Mouse (Mus musculus) embryonic facial prominence, embryonic 12.5 days (tissue): ENCODE results near the gene Efcab7. TPM values are rescaled to one million over a fixed set of nuclear protein-coding genes. Genes with fewer than 3 reads are reported as not detected.
A peak's percentile ranks its signal among the peaks of the same experiment; 100 is the strongest.

Experiments used
- ATAC-seq: fragments of 200-750 bp; cut with Nextera tagmentation; 2 replicates; pipeline ENCODE4 v1.8.0; 2017; ENCODE audit not compliant: insufficient number of reproducible peaks, insufficient read depth, low FRiP score, low TSS enrichment
- H3K27ac ChIP-seq: fragments of 300-500 bp; sonication (generic); 2 replicates; pipeline ENCODE4 v1.5.1; 2016; ENCODE audit warnings: mild to moderate bottlenecking
- H3K27me3 ChIP-seq: fragments of 300-500 bp; sonication (generic); 2 replicates; pipeline ENCODE4 v1.6.1; 2016; ENCODE audit warnings: mild to moderate bottlenecking, moderate library complexity
- H3K36me3 ChIP-seq: fragments of 300-500 bp; sonication (generic); 2 replicates; pipeline ENCODE4 v1.6.1; 2016; ENCODE audit warnings: mild to moderate bottlenecking
- H3K4me1 ChIP-seq: fragments of 300-500 bp; sonication (generic); 2 replicates; pipeline ENCODE4 v1.6.1; 2016
- H3K4me2 ChIP-seq: fragments of 300-500 bp; sonication (generic); replicated peaks from 2 replicates; pipeline ENCODE4 v1.6.1; 2016; ENCODE audit warnings: mild to moderate bottlenecking, moderate library complexity
- H3K4me3 ChIP-seq: fragments of 300-500 bp; sonication (generic); 2 replicates; pipeline ENCODE4 v1.5.1; 2016; ENCODE audit warnings: mild to moderate bottlenecking
- H3K9ac ChIP-seq: fragments of 300-500 bp; sonication (generic); 2 replicates; pipeline ENCODE4 v1.6.1; 2016; ENCODE audit warnings: mild to moderate bottlenecking, moderate library complexity
- H3K9me3 ChIP-seq: fragments of 300-500 bp; sonication (generic); 2 replicates; pipeline ENCODE4 v1.6.1; 2016; ENCODE audit warnings: mild to moderate bottlenecking, moderate library complexity
- WGBS: fragments of 180-500 bp; shearing (Covaris S2); methylation state at CpG from one replicate; pipeline ENCODE4 v1.1.7; 2016; 5-methylcytosine and 5-hydroxymethylcytosine counted together
- polyA plus RNA-seq: library from polyadenylated mRNA; unstranded; fragments of >200 nt; fragmentation: Nextera tagmentation; extraction: Ambion mirVana; gene quantifications from 2 replicates; pipeline ENCODE4 v1.2.1, GENCODE M21; 2016

Gene Efcab7
- 21.8 and 26.6 TPM in 2 replicates for polyA plus RNA-seq

DNA sequence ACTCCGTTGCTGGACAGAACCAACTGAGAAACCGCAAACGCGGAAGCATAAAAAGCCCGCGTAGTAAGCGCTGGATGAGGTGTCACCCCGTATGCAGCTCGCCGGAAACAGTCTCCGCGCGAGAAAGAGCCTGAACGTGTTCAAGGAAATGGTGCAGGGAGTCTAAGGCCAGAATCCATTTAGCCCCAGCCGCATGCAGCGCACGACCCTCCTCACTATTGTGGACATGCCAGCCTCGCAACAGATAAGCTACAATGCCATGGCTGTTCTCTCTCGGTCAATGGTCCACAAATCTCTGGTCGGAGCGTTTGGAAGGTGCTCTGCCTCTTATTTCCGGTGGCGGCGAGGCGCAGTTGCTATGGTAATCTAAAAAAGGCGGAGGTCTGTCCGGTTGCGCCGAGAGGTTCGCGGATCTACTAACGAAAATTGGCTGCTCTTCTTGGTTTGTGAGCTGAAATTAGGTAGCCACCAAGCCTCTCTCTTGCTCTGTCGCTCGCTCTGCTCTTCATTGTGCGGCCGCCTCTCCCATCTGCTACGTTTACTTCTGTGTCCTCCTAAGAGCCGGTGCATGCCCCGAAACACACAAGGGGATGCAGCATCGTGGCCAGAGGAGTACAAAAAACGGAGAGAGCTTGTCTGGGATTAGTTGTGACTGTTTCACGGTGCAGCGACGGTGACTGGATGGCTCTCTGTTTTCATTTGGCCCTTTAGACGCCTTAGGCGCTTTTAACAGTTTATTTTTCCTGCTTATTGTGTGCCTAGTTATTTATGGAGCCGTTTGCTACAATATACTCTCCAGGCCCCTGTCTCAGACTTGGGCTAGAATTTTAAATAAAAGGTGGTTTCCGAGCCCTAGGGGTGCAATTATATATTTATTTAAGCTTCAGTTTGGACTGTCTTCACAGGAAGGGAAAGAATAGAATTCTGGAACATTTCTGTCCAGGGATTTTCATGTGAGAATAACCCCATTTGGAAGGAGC lies at the start of gene Efcab7:
Gene Efcab7, plus strand, starts transcription at position 105 of the 980 bp plus-strand sequence.
- peak within 1 kb of the TSS; percentile 64 for H3K9ac ChIP-seq
- H3K27me3 ChIP-seq: no peaks in the 10 kb centered on the region
- H3K4me3 ChIP-seq: peak within 1 kb of the TSS; percentile 62
- no peaks in the 10 kb centered on the region for H3K36me3 ChIP-seq
- no peaks in the 10 kb centered on the region for H3K4me1 ChIP-seq
- WGBS: under 1% methylated on average over 48 of the region's 48 CpGs
- peak within 1 kb of the TSS; percentile 88 for H3K27ac ChIP-seq
- H3K4me2 ChIP-seq: peak within 1 kb of the TSS; percentile 59
- peak; percentile 70; the same call in 1 of the 2 replicates for ATAC-seq
- no peaks in the 10 kb centered on the region for H3K9me3 ChIP-seq

DNA sequence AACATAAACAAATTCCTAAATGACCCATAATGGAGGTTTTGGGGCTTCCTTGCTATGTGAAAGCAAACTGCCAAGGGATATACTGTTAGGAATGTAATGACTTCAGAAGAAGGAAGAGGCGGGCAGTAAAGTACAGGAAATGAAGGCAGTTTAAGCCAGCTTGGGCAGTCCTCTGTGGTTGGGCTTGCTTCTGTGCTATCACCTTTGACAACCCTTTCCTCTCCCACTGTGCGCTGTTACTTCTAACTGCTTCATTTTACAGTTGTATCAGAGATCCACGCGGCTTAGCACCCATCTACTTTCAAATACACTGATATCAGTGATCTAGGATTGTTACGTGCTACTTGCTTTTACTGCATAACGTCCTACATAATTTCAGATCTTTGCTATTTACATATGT lies 36.6 kb upstream of the Efcab7 start:
- H3K27ac ChIP-seq: no peak overlapping the region
- H3K4me2 ChIP-seq: no peak overlapping the region
- H3K27me3 ChIP-seq: no peaks in the 10 kb centered on the region
- 89% methylated on average over 6 of the region's 6 CpGs for WGBS
- no peak overlapping the region for H3K4me3 ChIP-seq
- no peaks in the 10 kb centered on the region for H3K4me1 ChIP-seq
- H3K36me3 ChIP-seq: no peaks in the 10 kb centered on the region
- no peaks in the 10 kb centered on the region for H3K9me3 ChIP-seq
- H3K9ac ChIP-seq: no peak overlapping the region
- ATAC-seq: no peak

DNA sequence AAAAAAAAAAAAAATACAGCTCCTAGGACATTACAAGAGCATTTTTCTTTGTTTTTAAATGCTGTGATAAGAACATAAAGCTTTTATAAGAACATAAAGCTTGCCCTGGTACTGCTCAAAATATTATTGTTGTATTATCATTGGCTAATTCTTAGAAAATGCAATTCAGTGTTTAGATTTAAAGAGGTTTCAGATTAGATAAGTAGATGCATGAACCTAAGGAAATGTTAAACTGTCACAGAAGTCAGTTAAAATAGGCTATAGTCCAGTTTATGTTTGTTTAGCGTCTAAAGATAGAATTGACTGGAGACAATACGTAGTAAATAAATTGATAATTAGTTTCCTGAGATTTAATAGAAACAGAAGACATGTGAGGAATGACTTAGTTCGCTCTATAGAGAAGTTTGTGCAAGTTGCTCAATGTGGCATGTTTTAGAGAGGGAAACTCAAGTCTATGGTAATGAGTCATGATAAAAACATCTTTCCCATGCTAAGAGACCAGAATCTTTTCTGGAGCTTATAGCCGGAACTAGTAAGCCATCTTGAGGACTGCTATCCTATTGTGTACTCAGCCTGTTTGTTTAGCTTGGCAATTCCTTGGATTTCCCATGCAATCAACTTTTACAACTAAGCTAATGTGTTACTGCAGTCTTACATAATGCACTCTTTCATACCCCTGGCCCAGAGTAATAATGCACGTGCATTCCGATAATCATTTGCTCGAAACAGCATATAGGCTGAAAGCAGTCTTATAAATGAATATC lies 12.1 kb upstream of the Efcab7 start:
- Histone ChIP-seq H3K9me3 (no peaks in the 10 kb centered on the region), H3K9ac (no peak overlapping the region), H3K27me3 (no peaks in the 10 kb centered on the region), H3K4me2 (no peak overlapping the region), H3K27ac (no peak overlapping the region), H3K4me1 (no peaks in the 10 kb centered on the region), H3K4me3 (no peak overlapping the region), H3K36me3 (no peaks in the 10 kb centered on the region)
- WGBS: 84% methylated on average over 7 of the region's 7 CpGs
- ATAC-seq: no peak

DNA sequence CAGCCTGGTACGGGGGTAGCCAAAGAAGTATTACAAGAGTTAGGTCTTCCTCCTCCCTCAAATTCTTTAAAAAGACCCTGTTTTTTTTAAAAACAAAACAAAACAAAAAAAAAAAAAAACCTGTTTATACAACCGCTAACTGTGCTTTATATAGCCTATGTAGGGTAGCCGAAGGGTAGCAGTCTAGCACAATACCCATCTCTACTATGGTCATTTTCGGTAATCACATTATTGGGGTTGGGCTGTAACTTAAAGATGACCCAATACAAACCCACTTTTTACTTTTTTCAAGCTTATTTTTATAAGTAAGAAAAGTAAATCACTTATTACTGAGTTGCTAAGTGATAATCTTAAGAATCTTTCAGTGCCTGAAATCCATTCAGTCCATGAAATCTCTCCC lies 661 bp upstream of the Efcab7 start:
- Histone ChIP-seq H3K9ac (peak overlapping the region; percentile 64; the same call in 1 of the 2 replicates), H3K4me3 (peak overlapping the region; percentile 62), H3K27ac (no peak overlapping the region), H3K4me2 (peak overlapping the region; percentile 59), H3K9me3 (no peaks in the 10 kb centered on the region), H3K27me3 (no peaks in the 10 kb centered on the region), H3K4me1 (no peaks in the 10 kb centered on the region), H3K36me3 (no peaks in the 10 kb centered on the region)
- 57% methylated on average over 4 of the region's 4 CpGs for WGBS
- ATAC-seq: no peak

DNA sequence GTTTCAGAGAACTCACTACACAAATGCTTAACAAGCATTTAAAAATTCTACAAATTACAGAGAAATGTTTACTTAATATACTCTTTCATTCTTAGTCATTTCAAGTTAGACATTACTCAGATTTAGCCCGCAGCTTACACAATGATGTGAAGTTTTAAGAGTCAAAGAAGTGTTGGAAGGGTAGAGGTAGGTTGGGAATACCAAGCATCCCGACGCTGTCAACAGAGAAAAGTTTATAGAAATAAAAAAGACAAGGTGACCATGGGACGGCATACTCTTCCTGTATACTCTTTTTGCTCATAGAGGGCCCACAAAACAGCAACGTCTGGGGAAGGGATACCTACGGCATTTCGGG lies 282 bp upstream of the Efcab7 start:
- peak overlapping the region; percentile 64 for H3K9ac ChIP-seq
- H3K27me3 ChIP-seq: no peaks in the 10 kb centered on the region
- H3K4me2 ChIP-seq: peak overlapping the region; percentile 59
- H3K36me3 ChIP-seq: no peaks in the 10 kb centered on the region
- no peak for ATAC-seq
- under 1% methylated on average over 7 of the region's 7 CpGs for WGBS
- H3K4me1 ChIP-seq: no peaks in the 10 kb centered on the region
- H3K9me3 ChIP-seq: no peaks in the 10 kb centered on the region
- peak overlapping the region; percentile 62 for H3K4me3 ChIP-seq
- H3K27ac ChIP-seq: peak overlapping the region; percentile 88

DNA sequence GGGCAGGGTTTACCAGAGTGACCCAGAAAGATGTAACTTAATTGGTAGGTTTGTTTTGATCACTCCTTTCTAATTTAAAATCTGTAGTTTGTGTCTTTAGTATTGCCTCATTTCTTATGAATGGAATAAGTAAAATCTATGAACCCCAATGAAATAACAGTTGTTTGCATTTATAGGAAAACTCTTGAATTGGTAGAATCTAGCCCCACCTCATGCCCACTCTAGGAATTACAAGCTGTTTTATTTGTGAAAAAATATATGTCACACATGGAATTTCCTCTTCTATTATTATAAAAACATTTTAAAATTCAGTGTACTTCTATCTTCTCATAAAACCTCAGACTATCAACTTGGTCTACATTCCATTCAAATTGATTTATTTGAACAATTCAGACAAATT lies 52.9 kb downstream of the Efcab7 start:
- no peak for ATAC-seq
- H3K9me3 ChIP-seq: no peaks in the 10 kb centered on the region
- H3K27ac ChIP-seq: no peak overlapping the region
- no peaks in the 10 kb centered on the region for H3K36me3 ChIP-seq
- H3K4me2 ChIP-seq: no peak overlapping the region
- no peaks in the 10 kb centered on the region for H3K4me1 ChIP-seq
- no peaks in the 10 kb centered on the region for H3K27me3 ChIP-seq
- H3K9ac ChIP-seq: no peak overlapping the region
- H3K4me3 ChIP-seq: no peak overlapping the region

DNA sequence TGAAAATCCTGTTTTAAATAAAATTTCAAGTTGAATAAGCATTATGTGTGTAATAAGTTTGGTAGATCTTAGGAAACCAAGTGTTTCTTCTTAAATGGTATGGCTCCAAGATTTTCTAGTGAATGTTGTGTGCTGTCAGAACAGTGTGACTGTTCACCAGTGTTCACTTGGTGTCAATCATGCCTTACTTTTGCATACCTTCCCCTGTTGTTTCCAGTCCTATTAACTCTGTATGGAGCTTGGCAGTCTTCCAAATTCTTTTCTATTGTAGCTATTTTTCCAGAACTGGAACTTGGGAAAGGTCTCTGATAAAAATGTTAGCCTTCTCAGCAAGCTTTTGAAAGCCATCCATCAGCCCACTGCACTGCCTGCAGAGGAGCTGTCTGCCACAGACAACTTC lies 53.4 kb downstream of the Efcab7 start:
- H3K9ac ChIP-seq: no peak overlapping the region
- H3K4me1 ChIP-seq: no peaks in the 10 kb centered on the region
- H3K36me3 ChIP-seq: no peaks in the 10 kb centered on the region
- H3K27me3 ChIP-seq: no peaks in the 10 kb centered on the region
- H3K27ac ChIP-seq: no peak overlapping the region
- H3K4me3 ChIP-seq: no peak overlapping the region
- no peak for ATAC-seq
- H3K4me2 ChIP-seq: no peak overlapping the region
- H3K9me3 ChIP-seq: no peaks in the 10 kb centered on the region

DNA sequence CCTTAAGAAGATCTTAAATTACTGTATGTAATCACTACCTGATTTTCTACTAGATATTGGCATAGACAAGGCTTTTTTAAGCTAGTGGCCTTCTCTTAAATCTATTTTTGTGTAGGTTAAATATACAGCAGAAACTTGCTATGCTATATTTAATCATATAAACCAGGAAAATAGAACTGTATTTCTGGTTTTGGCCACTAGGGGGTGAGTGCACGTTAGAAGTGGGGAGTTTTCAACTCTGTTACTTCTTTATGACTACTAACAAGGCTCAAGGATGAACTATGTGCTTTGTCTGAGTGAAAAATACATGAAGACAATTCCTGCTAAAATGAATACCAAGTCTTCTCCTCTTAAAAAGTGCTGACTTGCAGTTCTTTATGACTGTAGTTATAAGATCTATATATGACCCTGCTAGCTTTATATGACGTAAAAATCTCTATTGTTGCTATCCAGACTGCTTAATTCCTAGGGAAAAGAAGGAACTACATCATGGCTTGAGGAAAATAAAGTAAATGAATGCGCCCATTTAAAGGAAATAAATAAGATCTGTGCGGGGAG lies 85.0 kb downstream of the Efcab7 start:
- 70% methylated on average over 4 of the region's 4 CpGs for WGBS

DNA sequence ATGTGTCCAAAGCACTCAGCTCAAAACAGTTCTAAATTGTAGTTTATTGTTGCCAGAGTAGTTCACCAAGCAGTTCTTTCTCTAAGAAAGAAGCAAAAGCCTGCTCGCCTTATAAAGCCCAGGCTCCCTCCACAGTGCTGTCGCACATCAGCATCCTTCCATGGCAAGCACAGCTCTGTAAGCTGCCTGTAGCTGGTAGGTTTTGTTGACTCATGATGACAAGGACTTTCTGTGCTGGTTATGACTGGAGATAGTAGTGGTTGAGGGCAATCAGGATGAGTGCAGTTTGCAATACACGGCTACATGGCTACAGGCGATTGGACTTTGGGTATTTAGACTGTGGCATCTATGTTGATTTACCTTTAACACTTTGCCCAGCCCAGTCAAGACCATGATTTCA lies 97.4 kb downstream of the Efcab7 start:
- peaks cover 3% of the 10 kb centered on the region; the same call in 1 of the 2 replicates for H3K4me1 ChIP-seq
- no peaks in the 10 kb centered on the region for H3K27me3 ChIP-seq
- H3K9me3 ChIP-seq: no peaks in the 10 kb centered on the region
- no peak for ATAC-seq
- no peak overlapping the region for H3K4me2 ChIP-seq
- no peaks in the 10 kb centered on the region for H3K36me3 ChIP-seq
- no peak overlapping the region for H3K9ac ChIP-seq
- no peak overlapping the region for H3K27ac ChIP-seq
- 90% methylated on average over 4 of the region's 4 CpGs for WGBS
- H3K4me3 ChIP-seq: no peak overlapping the region

More for the DNA sequence above, 85.0 kb downstream of the Efcab7 start:
- no peak for ATAC-seq
- Histone ChIP-seq H3K9me3 (no peaks in the 10 kb centered on the region), H3K4me1 (no peaks in the 10 kb centered on the region), H3K36me3 (no peaks in the 10 kb centered on the region), H3K27ac (no peak overlapping the region), H3K4me2 (no peak overlapping the region), H3K9ac (no peak overlapping the region), H3K27me3 (no peaks in the 10 kb centered on the region), H3K4me3 (no peak overlapping the region)

DNA sequence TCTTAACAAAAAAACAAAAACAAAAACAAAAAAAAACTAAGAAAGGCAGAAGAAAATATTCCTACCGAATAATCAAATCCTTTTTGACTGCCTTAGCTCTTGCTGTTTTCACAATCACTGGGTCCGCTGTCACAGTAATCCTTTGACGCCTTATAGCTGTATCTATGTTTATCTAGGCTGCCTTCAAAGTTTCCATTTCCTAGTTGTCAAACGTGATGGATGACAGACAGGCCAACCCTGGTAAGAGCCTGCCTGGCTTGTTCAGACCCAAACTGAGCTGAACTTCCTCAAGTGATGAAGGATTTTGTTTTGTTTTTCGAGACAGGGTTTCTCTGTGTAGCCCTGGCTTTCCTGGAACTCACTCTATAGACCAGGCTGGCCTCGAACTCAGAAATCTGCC lies 99.5 kb downstream of the Efcab7 start:
- 68% methylated on average over 6 of the region's 6 CpGs for WGBS
- H3K4me1 ChIP-seq: peaks cover 3% of the 10 kb centered on the region; the same call in 1 of the 2 replicates
- no peak overlapping the region for H3K9ac ChIP-seq
- no peak overlapping the region for H3K27ac ChIP-seq
- ATAC-seq: no peak
- no peaks in the 10 kb centered on the region for H3K27me3 ChIP-seq
- no peaks in the 10 kb centered on the region; the same call in 1 of the 2 replicates for H3K36me3 ChIP-seq
- H3K4me2 ChIP-seq: no peak overlapping the region
- no peak overlapping the region for H3K4me3 ChIP-seq
- H3K9me3 ChIP-seq: no peaks in the 10 kb centered on the region

DNA sequence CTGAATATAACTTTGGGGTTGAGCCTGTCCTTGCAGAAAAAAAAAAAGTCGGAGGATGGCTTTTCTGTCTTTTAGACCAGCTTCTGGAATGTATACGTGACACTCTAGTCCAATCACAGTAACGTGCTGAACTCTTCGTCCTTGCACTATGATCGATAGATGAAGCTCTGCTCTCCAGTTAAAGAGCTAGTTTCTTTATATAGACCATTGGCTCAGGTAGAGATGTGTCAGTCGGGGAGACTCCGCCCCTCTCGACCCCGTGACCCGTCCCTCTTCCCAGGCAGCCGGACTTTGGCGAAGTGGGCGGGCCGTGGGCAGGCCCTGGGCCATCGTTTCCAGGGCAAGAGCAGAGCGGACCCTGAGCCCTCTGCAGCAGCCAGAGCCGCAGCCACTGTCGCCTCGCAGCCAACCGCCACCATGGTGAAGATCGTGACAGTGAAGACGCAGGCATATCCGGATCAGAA lies 100.2 kb downstream of the Efcab7 start, which contains the start of gene Pgm1:
Gene Pgm1, plus strand, starts transcription at position 266 of the 464 bp plus-strand sequence.
- H3K4me2 ChIP-seq: peak within 1 kb of the TSS; percentile 96
- peak within 1 kb of the TSS; percentile 62 for H3K4me3 ChIP-seq
- peak within 1 kb of the TSS; percentile 61 for H3K9ac ChIP-seq
- H3K9me3 ChIP-seq: no peaks in the 10 kb centered on the region
- peak within 1 kb of the TSS; percentile 79 for H3K27ac ChIP-seq
- H3K36me3 ChIP-seq: no peaks in the 10 kb centered on the region; the same call in 1 of the 2 replicates
- H3K4me1 ChIP-seq: peaks cover 3% of the 10 kb centered on the region; the same call in 1 of the 2 replicates
- WGBS: 3% methylated on average over 23 of the region's 23 CpGs
- H3K27me3 ChIP-seq: no peaks in the 10 kb centered on the region
- peak; percentile 73 for ATAC-seq
